Mouse (Mus musculus): ENCODE measurements around the gene Epha5. TPM values are rescaled to one million over a fixed set of nuclear protein-coding genes. Genes with fewer than 3 reads are reported as not detected.

Epha5 gene
- polyA plus RNA-seq (2015; fragmentation: Nextera tagmentation; extraction: Ambion mirVana), result 0.11 and 0.14 TPM in 2 replicates

DNA sequence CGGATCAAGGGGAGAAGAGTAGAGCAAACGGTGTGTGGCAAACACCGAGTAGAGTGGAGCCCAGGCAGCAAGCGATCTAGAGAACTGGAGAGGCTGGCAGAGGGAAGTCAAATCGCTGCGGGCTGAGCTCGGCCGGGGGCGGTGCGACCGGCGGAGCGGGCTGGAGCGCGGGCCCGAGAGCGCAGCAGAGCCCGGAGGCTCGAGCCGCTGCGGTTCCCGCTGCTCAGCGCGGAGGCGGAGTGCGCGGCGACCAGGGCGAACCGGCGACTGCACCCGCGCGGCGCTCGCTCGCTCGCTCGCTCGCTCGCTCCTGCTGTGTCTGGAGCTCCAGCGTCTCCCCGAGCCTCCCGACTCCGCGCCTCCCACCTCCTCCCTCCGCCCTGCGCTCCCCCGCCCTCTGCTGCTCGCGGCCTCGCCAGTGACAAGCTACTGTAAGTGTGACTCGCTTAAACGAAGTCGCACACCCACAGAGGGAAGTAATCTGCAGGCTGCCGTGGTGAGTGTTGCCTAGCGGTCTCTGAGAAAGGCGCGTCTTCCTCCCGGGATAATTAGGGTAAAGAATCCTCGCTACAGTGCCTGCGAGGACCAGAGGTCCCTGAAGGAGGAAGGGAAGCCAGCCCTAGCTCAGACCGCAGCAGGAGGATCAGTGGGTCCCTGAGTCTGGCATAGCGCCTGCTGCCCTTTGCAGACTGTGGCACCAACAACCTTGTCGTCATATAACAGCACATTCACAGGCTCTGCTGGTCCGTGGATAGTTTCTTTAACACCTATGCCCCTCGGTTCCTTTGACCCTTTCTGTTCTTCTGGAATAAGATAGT lies at the start of gene Epha5:
Gene Epha5, minus strand, starts transcription at position 321 of the 818 bp plus-strand sequence.

All from spleen, postnatal 0 days (tissue).